Comparison of ENCODE assay signal across 11 mouse cellular contexts in genomic region chr16:23505904-23506687, GRCm38 (mm10). TPM values are rescaled to one million over a fixed set of nuclear protein-coding genes. Genes with fewer than 3 reads are reported as not detected.
DNase-seq lines count a peak whose midpoint lies in the region; ATAC-seq lines count a peak whose summit lies in the region.
"Had no signal": no experiment of that assay in that cellular context is flagged by ENCODE, and none has a peak within 500 bp of the region (broad histone marks: within the 10 kb centered on the region; RNA-seq: fewer than 3 reads in every experiment).

No protein-coding gene starts in this region.

- H3K27ac ChIP-seq in heart, embryonic 14.5 days (replicated peaks in 1 of 2; ENCODE audit: control insufficient read depth in 1 of 2, insufficient read depth in 1 of 2, low read depth in 2 of 2, low read length in 2 of 2) = 0 out of 4 replicates have a peak overlapping the region, but pooled peaks have one; percentile 12 to 38
- H3K27ac ChIP-seq in liver, embryonic 13.5 days = peak overlapping the region; percentile 31; the same call in 1 of the 2 replicates
- H3K27ac ChIP-seq: lung, embryonic 15.5 days had no signal

- no peaks in the 10 kb centered on the region for H3K36me3 ChIP-seq in heart, embryonic 14.5 days (ENCODE audit: control insufficient read depth, insufficient read depth, low read length)
- H3K36me3 ChIP-seq in liver, embryonic 13.5 days = 0 out of 2 replicates have a peak, but pooled peaks cover 2% of the 10 kb centered on the region
- H3K36me3 ChIP-seq: lung, embryonic 15.5 days had no signal

- no peaks in the 10 kb centered on the region for H3K9me3 ChIP-seq in heart, embryonic 14.5 days (ENCODE audit: control insufficient read depth, low read length)
- no peaks in the 10 kb centered on the region for H3K9me3 ChIP-seq in liver, embryonic 13.5 days (replicated peaks)
- H3K9me3 ChIP-seq: lung, embryonic 15.5 days had no signal

- ATAC-seq in heart, embryonic 14.5 days (ENCODE audit: insufficient number of reproducible peaks, insufficient read depth, low FRiP score, low read depth) = no peak
- peak; percentile 38 for ATAC-seq in liver, embryonic 13.5 days (ENCODE audit: low read depth)

- intact Hi-C loops in heart, postnatal 36 days (cut with DNase I) = no loop called here

- no peaks in the 10 kb centered on the region; the same call in 1 of the 2 replicates for H3K27me3 ChIP-seq in heart, embryonic 14.5 days (ENCODE audit: control insufficient read depth, insufficient read depth, low read length)
- no peaks in the 10 kb centered on the region for H3K27me3 ChIP-seq in liver, embryonic 13.5 days
- H3K27me3 ChIP-seq: lung, embryonic 15.5 days had no signal

- peaks cover 24 to 35% of the 10 kb centered on the region in 2 experiments for H3K4me1 ChIP-seq in heart, embryonic 14.5 days (ENCODE audit: control insufficient read depth in 2 of 2, insufficient read depth in 2 of 2, low read length in 2 of 2)
- H3K4me1 ChIP-seq in liver, embryonic 13.5 days (replicated peaks) = peaks cover 52% of the 10 kb centered on the region
- H3K4me1 ChIP-seq: lung, embryonic 15.5 days had no signal

- WGBS in heart, embryonic 14.5 days = 43% methylated on average over 11 of the region's 11 CpGs
- 38% methylated on average over 11 of the region's 11 CpGs for WGBS in liver, embryonic 13.5 days (ENCODE audit: insufficient replicate concordance)

- no peak for DNase-seq in heart, postnatal 36 days
- peak; percentile 2 to 9 for DNase-seq in B cell, adult 2 months
- peak; percentile 36 for DNase-seq in ZHBTc4 (ENCODE audit: low read depth, low spot score)
- no peak for DNase-seq in liver, embryonic 13.5 days
- DNase-seq in retina, embryonic 14.5 days (ENCODE audit: low spot score) = no peak
- no peak for DNase-seq in MN1 (ENCODE audit: low spot score)
- DNase-seq in thymus, postnatal 36 days = no peak
- DNase-seq: layer of hippocampus, postnatal 36 days had no signal

- no peak overlapping the region for H3K4me2 ChIP-seq in heart, embryonic 14.5 days (ENCODE audit: low read length)
- H3K4me2 ChIP-seq in liver, embryonic 13.5 days = no peak overlapping the region
- H3K4me2 ChIP-seq: lung, embryonic 15.5 days had no signal

- H3K4me3 ChIP-seq in heart, embryonic 14.5 days (ENCODE audit: control insufficient read depth in 1 of 2, insufficient read depth in 1 of 2, low read depth in 1 of 2, low read length in 2 of 2) = no peak overlapping the region
- H3K4me3 ChIP-seq in liver, embryonic 13.5 days (replicated peaks) = no peak overlapping the region
- H3K4me3 ChIP-seq: lung, embryonic 15.5 days had no signal

- H3K9ac ChIP-seq in heart, embryonic 14.5 days (ENCODE audit: low read length) = no peak overlapping the region
- no peak overlapping the region for H3K9ac ChIP-seq in liver, embryonic 13.5 days
- H3K9ac ChIP-seq: lung, embryonic 15.5 days had no signal

RNA-seq across cellular contexts. Expression of gene Rtp4, which starts 14.0 kb away (rescaled TPM):
- 7.8 and 9.5 TPM in 2 replicates for polyA plus RNA-seq in heart, embryonic 14.5 days (2014; fragmentation: Nextera tagmentation; extraction: Ambion mirVana)
- total RNA-seq in heart, postnatal 36 days (2021) = 10 to 100 TPM in 1 of 2 experiments, 1 to 10 TPM in 1; 6.5 to 11.9 TPM
- polyA plus RNA-seq in liver, embryonic 13.5 days (2015; fragmentation: Nextera tagmentation; extraction: Ambion mirVana) = 6.5 and 6.7 TPM in 2 replicates

RNA-seq across cellular contexts. Expression of gene Masp1, which starts 14.5 kb away (rescaled TPM):
- 17.2 and 18.0 TPM in 2 replicates for polyA plus RNA-seq in heart, embryonic 14.5 days (2014; fragmentation: Nextera tagmentation; extraction: Ambion mirVana)
- 10 to 100 TPM; 16.9 to 17.3 TPM for total RNA-seq in heart, postnatal 36 days (2021)
- polyA plus RNA-seq in liver, embryonic 13.5 days (2015; fragmentation: Nextera tagmentation; extraction: Ambion mirVana) = 14.3 and 17.8 TPM in 2 replicates
- total RNA-seq: neutrophil, adult 5-6 weeks had no signal

Comparison
In these comparisons a context has a peak if more than half of its experiments do, and no peak if none do; other contexts are left out.
1. DNase-seq: peak in B cell, adult 2 months (2 of 2) and ZHBTc4 (single experiment); none in heart, postnatal 36 days (0 of 2), liver, embryonic 13.5 days (single experiment), retina, embryonic 14.5 days (single experiment), MN1 (single experiment) and thymus, postnatal 36 days (0 of 2).